Mouse (Mus musculus) liver, postnatal 0 days (tissue): Measurements from ENCODE around the gene Olfr824. TPM values are rescaled to one million over a fixed set of nuclear protein-coding genes. Genes with fewer than 3 reads are reported as not detected.
A peak's percentile ranks its signal among the peaks of the same experiment; 100 is the strongest.

ENCODE experiments used
- ATAC-seq: fragments of 200-750 bp; cut with Nextera tagmentation; 2 replicates; pipeline ENCODE4 v1.8.0; 2017; ENCODE audit warnings: mild to moderate bottlenecking, moderate library complexity
- DNase-seq: peaks from one replicate; pipeline ENCODE4 v3.0.0-alpha.2; 2016
- H3K27ac ChIP-seq: fragments of 300-500 bp; sonication (generic); 2 replicates; pipeline ENCODE4 v1.5.1; 2014; ENCODE audit warnings: antibody characterized with exemption, moderate library complexity, mild to moderate bottlenecking, low read depth
- H3K27me3 ChIP-seq: fragments of 300-500 bp; sonication (generic); 2 replicates; pipeline ENCODE4 v1.6.1; 2014; ENCODE audit warnings: low read length, control low read depth, mixed read lengths; ENCODE audit not compliant: insufficient read depth
- H3K36me3 ChIP-seq: fragments of 300-500 bp; sonication (generic); replicated peaks from 2 replicates; pipeline ENCODE4 v1.6.1; 2014; ENCODE audit warnings: mild to moderate bottlenecking, control low read depth, low read length, moderate library complexity, mixed read lengths; ENCODE audit not compliant: insufficient read depth
- H3K4me1 ChIP-seq: fragments of 300-500 bp; sonication (generic); 2 replicates; pipeline ENCODE4 v1.6.1; 2014; ENCODE audit warnings: antibody characterized with exemption, mild to moderate bottlenecking, control low read depth; ENCODE audit not compliant: insufficient read depth
- H3K4me2 ChIP-seq: fragments of 300-500 bp; sonication (generic); 2 replicates; pipeline ENCODE4 v1.6.1; 2014; ENCODE audit warnings: low read depth, mild to moderate bottlenecking, low read length, moderate library complexity, mixed read lengths
- H3K4me3 ChIP-seq: fragments of 300-500 bp; sonication (generic); 2 replicates; pipeline ENCODE4 v1.5.1; 2014; ENCODE audit warnings: low read depth, low read length
- H3K9ac ChIP-seq: fragments of 300-500 bp; sonication (generic); replicated peaks from 2 replicates; pipeline ENCODE4 v1.6.1; 2014; ENCODE audit warnings: mild to moderate bottlenecking, moderate library complexity
- H3K9me3 ChIP-seq: fragments of 300-500 bp; sonication (generic); 2 replicates; pipeline ENCODE4 v1.6.1; 2016; ENCODE audit warnings: mild to moderate bottlenecking, control low read depth, low read length, mixed read lengths
- CTCF ChIP-seq: sonication (generic); IDR thresholded peaks from 2 replicates; pipeline ENCODE4 v1.5.1; 2016; ENCODE audit warnings: antibody characterized with exemption, low read depth
- EP300 ChIP-seq: IDR thresholded peaks from 2 replicates; pipeline ENCODE4 v1.6.1; 2016; ENCODE audit warnings: antibody characterized with exemption, low read depth, mild to moderate bottlenecking
- WGBS: fragments of 180-500 bp; shearing (Covaris S2); extraction: QIAGEN DNeasy Blood & Tissue Kit; methylation state at CpG from one replicate; pipeline ENCODE4 v1.1.7; 2014; ENCODE audit not compliant: insufficient replicate concordance; 5-methylcytosine and 5-hydroxymethylcytosine counted together
- polyA plus RNA-seq: library from polyadenylated mRNA; unstranded; fragments of >200 nt; fragmentation: Nextera tagmentation; extraction: Ambion mirVana; gene quantifications from 2 replicates; pipeline ENCODE4 v1.2.1, GENCODE M21; 2015

Gene Olfr824
- polyA plus RNA-seq, 1 experiment from 2014 or later = 0.02 TPM

- no peak for DNase-seq
- Histone ChIP-seq H3K4me3 (no peak overlapping the region), H3K36me3 (no peaks in the 10 kb centered on the region), H3K4me2 (no peak overlapping the region), H3K9ac (no peak overlapping the region), H3K27me3 (no peaks in the 10 kb centered on the region), H3K9me3 (no peaks in the 10 kb centered on the region), H3K27ac (no peak overlapping the region), H3K4me1 (no peaks in the 10 kb centered on the region)
- ATAC-seq = no peak
- TF ChIP-seq EP300 = no peak
- TF ChIP-seq CTCF = peak; percentile 41
Observed at GRCm38 (mm10) chr10:130096104-130096503, 33.7 kb downstream of the Olfr824 start.

GRCm38 (mm10) chr10:130092838-130093440 lies 36.9 kb downstream of the Olfr824 start:
- Histone ChIP-seq H3K27me3 (no peaks in the 10 kb centered on the region), H3K4me2 (no peak overlapping the region), H3K9me3 (no peaks in the 10 kb centered on the region), H3K36me3 (no peaks in the 10 kb centered on the region), H3K4me3 (no peak overlapping the region), H3K4me1 (no peaks in the 10 kb centered on the region), H3K9ac (no peak overlapping the region), H3K27ac (no peak overlapping the region)
- 0 out of 2 replicates have a peak, but pooled peaks have one; percentile 51 for ATAC-seq
- peak; percentile 65 for DNase-seq
- 17% methylated on average over 5 of the region's 5 CpGs for WGBS
- TF ChIP-seq EP300 (no peak), CTCF (peak; percentile 69)

Other genes with a start within 250 kb of the Olfr824 start
- gene Olfr815, start 224.1 kb downstream of the Olfr824 start, polyA plus RNA-seq = not detected in 2 replicates
- gene Olfr816, start 214.4 kb downstream of the Olfr824 start, polyA plus RNA-seq = not detected in 2 replicates
- not detected in 2 replicates for gene Olfr818, start 180.9 kb downstream of the Olfr824 start, polyA plus RNA-seq
- not detected in 2 replicates for gene Olfr819, start 162.7 kb downstream of the Olfr824 start, polyA plus RNA-seq
- not detected in 2 replicates for gene Olfr247, start 153.9 kb downstream of the Olfr824 start, polyA plus RNA-seq
- not detected in 2 replicates for gene Gm10310, start 144.9 kb downstream of the Olfr824 start, polyA plus RNA-seq
- gene Olfr820, start 117.4 kb downstream of the Olfr824 start, polyA plus RNA-seq = not detected in 2 replicates
- not detected in 2 replicates for gene Olfr821, start 99.7 kb downstream of the Olfr824 start, polyA plus RNA-seq
- gene Olfr822, start 58.8 kb downstream of the Olfr824 start, polyA plus RNA-seq = not detected in 2 replicates
- gene Olfr823, start 14.6 kb downstream of the Olfr824 start, polyA plus RNA-seq = not detected in 2 replicates
- not detected in 2 replicates for gene Olfr825, start 36.8 kb upstream of the Olfr824 start, polyA plus RNA-seq
- not detected in 2 replicates for gene Olfr826, start 54.2 kb upstream of the Olfr824 start, polyA plus RNA-seq
- not detected in 2 replicates for gene Olfr827, start 84.4 kb upstream of the Olfr824 start, polyA plus RNA-seq
- not detected in 2 replicates for gene Neurod4, start 150.2 kb upstream of the Olfr824 start, polyA plus RNA-seq
- 1.2 and 1.5 TPM in 2 replicates for gene Tespa1, start 192.9 kb upstream of the Olfr824 start, polyA plus RNA-seq